Comparison of ENCODE assay signal across 19 mouse cellular contexts in genomic region chr3:108311688-108312087, GRCm38 (mm10). TPM values are rescaled to one million over a fixed set of nuclear protein-coding genes. Genes with fewer than 3 reads are reported as not detected.
"Had no signal": no experiment of that assay in that cellular context is flagged by ENCODE, and none has a peak within 500 bp of the region (broad histone marks: within the 10 kb centered on the region; RNA-seq: fewer than 3 reads in every experiment).

No protein-coding gene starts in this region.

- H3K4me2 ChIP-seq: limb, embryonic 15.5 days; liver, embryonic 13.5 days; neural tube, embryonic 15.5 days had no signal

- H3K9ac ChIP-seq: limb, embryonic 15.5 days; liver, embryonic 13.5 days; neural tube, embryonic 15.5 days had no signal

- H3K27me3 ChIP-seq: limb, embryonic 15.5 days; liver, embryonic 13.5 days; neural tube, embryonic 15.5 days had no signal

- H3K9me3 ChIP-seq: limb, embryonic 15.5 days; liver, embryonic 13.5 days; midbrain, embryonic 10.5 days; neural tube, embryonic 15.5 days had no signal

- H3K27ac ChIP-seq: liver, embryonic 13.5 days; midbrain, embryonic 10.5 days; neural tube, embryonic 15.5 days had no signal

- DNase-seq: kidney, adult 8-10 months; kidney, postnatal 25 days; layer of hippocampus, postnatal 36 days; liver, embryonic 13.5 days; lung, adult 2 months; midbrain, embryonic 14.5 days; right cerebral cortex, adult 18-20 months; right cerebral cortex, postnatal 25 days; thymus, postnatal 36 days had no signal

- H3K36me3 ChIP-seq: limb, embryonic 15.5 days had no signal

- H3K4me3 ChIP-seq: limb, embryonic 15.5 days; liver, embryonic 13.5 days; midbrain, embryonic 10.5 days; myocyte; neural tube, embryonic 15.5 days had no signal

RNA-seq across cellular contexts. Expression of gene Mybphl, which starts 53.0 kb away (rescaled TPM):
- total RNA-seq: left cerebral cortex, adult 8-10 months; megakaryocyte, adult 5-6 weeks had no signal
- polyA plus RNA-seq: kidney, embryonic 16.5 days; limb, embryonic 11.5 days; limb, embryonic 15.5 days; midbrain, embryonic 14.5 days; myocyte; small intestine, adult 2 months; stomach, embryonic 16.5 days had no signal
